Mouse (Mus musculus): ENCODE data around the gene Adam8.

- no peak for TF ChIP-seq CTCF (IDR thresholded peaks at IDR 0.05; ENCODE audit: insufficient read depth, low read length)
- TF ChIP-seq POLR2A (IDR thresholded peaks at IDR 0.05; ENCODE audit: borderline replicate concordance, extremely low read depth, low read depth, low read length) = no peak
Measured at GRCm38 (mm10) chr7:139970979-139971378, 21.4 kb downstream of the Adam8 start.

All from lung, adult 2 months (tissue).